Mouse (Mus musculus) left cerebral cortex, postnatal 25 days (tissue): ENCODE measurements around the gene Sla2. TPM values are rescaled to one million over a fixed set of nuclear protein-coding genes. Genes with fewer than 3 reads are reported as not detected.
A peak's percentile ranks its signal among the peaks of the same experiment; 100 is the strongest.
"Not testable (repeated sequence)": the region's sequence is repeated elsewhere in the genome, so short reads cannot be mapped to it uniquely, and the experiment has no call there.

ENCODE experiments used
- DNase-seq, 2 experiments: peaks; one replicate each; pipeline ENCODE4 v3.0.0; 2022; ENCODE audit warnings: low spot score in 2 of 2, mixed read lengths in 1 of 2
- intact Hi-C: fragments of 180-260 bp; cut with DNase I; formaldehyde crosslinking; loops from one replicate; pipeline ENCODE4 v1.15.1; 2025
- total RNA-seq, 2 experiments: library from RNA; stranded (reverse); gene quantifications; 2 replicates each; pipeline ENCODE4 v1.2.3; 2021

Sla2 gene
- total RNA-seq, 2 experiments from 2014 or later: 0.39 to 0.55 TPM

DNA sequence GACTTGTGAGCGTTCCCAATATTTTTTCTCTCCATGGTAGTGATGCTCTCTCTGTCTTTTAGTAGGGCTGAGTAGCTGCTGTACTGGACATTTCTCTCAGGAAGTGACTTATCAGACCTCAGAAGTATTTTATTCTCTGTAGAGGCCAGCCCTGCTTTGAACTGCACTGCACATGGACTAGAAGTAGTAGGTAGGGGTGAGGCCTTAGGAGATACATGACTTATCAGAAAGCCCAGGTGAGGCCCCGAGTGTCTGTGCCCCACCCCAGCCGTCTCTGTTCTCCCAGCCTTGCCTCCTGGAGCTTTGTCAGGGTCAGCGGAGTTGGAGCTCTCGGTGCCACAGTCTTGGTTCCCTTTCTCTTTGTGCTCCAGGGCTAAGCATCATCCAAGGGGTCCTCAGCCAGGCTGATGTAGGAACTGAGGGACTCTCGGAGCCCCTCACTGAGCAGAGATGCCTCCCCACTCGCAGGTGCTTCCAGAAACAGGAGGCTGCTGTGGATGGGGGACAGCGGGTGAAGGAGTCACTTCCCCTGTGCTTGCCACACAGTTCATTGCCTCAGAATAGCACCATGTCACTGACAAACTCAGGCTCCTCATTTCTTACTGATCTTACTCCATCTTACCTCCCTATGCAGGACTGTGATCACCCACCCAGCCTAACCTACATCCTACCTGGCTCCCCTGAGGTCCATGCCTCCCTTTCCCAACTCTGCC is 12.8 kb downstream of the Sla2 start:
- no peak for DNase-seq
- intact Hi-C loops: loop anchor here (1.0 kb wide), 1 partner anchor 221 kb away; no protein-coding TSS in a partner anchor

DNA sequence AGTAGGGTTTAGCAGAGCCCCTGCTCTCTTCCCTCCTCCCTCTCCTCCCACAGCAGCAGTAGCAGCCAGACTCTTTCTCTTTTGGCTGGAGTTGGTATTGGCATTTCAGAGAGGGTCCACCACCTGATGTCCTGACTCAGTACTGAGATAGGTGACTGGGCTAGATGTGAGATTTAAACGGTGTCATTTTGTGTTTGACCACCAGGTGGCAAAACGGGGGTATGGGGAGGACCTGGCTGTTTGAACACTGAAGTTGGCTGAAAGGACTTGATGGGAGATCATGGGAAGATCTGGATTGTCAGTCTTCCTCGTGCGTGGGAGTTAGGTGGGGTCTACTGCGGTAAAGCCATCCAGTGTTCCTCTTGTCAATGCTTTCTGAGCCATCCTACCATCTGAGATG is 13.4 kb downstream of the Sla2 start:
- peak; percentile 46 to 50 for DNase-seq
- intact Hi-C loops: loop anchor here (1.0 kb wide), 2 partner anchors 123 to 222 kb away; no protein-coding TSS in a partner anchor

DNA sequence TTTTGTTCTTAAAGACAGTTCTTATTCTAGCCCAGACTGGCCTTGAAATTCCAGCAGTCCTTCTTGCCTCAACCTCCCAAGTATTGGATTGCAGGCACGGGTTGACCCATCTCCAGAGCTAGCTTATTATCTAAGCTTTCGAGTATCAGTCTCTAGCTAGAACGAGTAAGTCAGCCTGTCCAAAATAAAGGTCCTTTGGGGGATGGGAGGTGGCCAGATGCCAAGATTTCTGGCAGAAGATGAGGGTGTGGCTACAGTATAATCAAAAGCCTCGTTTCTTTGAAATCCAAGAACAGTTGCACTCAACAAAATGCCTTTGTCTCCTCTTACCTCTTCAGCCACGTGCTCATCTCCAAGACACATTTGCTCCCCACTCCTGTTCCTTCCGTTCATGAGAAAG is 16.5 kb downstream of the Sla2 start:
- intact Hi-C loops: no loop called here
- DNase-seq: no peak

DNA sequence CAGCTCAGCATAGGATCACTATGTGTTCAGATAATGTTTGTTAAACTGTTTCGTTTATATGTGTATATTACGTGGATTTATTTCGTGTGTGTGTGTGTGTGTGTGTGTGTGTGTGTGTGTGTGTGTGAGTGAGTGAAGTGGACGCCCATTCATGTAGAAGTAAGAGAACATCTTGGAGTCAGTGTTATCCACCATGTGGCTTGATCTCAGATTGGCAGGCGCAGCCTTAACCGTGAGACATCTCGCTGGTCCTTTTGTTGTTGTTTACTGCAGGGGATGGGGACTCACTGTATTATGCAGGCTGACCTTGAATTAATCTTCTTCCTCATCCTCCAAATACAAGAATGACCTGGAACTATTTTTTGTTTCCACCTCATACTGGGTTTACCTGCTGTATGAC is 17.4 kb downstream of the Sla2 start:
- DNase-seq: no peak
- intact Hi-C loops: no loop called here

DNA sequence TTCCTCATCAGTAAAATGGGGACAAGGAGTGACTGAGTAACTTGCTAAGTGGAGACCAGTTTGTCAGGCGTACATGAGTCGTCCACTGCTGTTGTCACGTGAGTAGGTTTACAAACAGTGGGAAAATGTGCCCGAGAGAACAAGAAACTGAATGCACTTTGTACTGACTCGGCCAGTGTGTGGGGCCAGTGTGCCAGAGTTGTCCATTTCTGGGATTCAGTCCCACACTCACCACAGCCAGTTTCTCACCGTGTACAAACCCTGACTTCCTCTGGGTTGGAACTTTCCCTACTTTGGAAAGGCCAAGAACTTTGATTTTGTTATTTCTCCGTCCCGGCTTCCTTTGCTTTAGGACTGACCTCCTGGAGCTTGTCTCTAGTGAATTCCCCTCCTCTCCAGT is 18.0 kb downstream of the Sla2 start:
- DNase-seq: peak in 1 of 2 experiments; percentile 21
- intact Hi-C loops: no loop called here

DNA sequence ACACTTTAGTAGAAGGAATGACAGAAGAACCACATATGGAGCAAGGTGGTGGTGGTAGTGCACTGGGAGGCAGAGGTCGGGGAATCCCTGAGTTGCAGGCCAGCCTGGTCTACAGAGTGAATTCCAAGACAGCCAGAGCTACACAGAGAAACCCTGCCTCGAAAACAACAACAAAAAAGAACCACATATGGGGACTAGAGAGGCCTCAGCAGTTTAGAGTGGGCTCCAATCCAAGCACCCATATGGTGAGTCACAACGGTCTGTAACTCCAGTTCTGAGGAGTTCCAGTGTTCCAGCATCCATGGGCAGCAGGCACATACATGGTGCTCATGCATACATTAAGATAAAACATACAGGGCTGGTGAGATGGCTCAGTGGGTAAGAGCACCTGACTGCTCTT is 22.5 kb downstream of the Sla2 start:
- intact Hi-C loops: no loop called here

DNA sequence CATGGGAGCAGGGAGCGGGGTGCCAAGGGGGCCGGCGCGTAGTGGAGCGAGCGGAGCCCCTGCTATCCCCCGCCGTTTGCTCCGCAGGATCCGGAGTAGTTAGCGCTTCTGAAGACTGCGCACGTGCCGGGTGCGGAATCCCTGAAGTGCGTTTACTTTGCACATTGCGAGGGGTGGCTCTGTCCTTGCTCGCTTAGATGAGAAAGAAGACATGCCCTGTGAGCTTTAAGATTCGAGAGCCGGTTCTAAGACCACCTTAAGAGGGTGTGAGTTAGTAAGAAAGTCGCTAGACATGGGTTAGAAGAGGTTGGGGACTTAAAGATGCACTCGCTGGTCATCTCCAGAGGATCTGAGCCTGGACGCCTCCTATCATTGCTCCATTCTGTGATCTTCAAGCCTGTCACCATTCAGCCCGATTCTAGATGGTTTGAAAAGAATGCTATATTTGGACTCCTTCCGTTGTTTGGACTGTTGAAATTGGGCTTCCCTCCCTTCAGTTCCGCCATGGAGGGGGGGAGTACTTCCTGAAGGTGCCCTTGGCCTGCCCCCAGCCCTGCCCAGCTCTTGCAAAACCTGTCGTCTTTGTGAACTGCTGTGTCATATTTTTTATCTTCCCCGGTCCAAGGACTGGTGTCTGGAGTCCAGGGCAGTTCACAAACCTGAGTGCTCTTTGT is 23.4 kb downstream of the Sla2 start:
- intact Hi-C loops: no loop called here

More for the DNA sequence above, 22.5 kb downstream of the Sla2 start:
- no peak for DNase-seq

DNA sequence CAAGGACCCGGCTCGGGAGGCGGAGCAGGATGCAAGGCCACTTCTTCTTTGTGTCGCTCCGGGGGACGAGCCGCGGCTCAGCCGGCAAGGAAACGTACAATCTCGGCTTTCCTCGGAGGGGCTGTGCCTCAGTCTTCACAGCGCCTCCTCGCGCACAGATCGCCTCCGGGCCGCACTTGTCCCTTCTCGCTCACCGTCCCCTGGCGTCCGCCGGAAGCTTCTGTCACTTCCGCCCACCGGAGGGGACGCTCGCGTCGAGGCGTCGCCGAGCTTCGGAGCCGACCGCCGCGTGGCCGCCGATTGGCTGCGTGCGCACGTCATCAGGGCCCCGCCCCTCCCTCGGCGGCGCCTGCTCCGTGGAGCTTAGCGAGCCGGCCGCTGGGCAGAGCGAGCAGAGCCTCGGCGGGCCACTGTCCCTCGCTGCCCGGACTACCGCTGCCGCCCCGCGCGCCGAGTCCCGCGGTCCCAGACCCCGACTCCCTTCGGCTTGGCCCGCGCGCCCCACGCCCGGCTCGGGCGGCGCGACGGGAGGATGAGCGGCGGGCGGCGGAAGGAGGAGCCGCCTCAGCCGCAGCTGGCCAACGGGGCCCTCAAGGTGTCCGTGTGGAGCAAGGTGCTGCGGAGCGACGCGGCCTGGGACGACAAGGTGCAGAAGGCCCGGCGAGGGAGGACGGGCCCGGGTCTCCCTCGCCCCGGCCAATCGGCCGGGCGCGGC is 24.1 kb downstream of the Sla2 start, which contains the start of gene Rab5if:
TSS of gene Rab5if (plus strand) at position 357 of the 715 bp plus-strand sequence.
- intact Hi-C loops: no loop called here
- DNase-seq: peak; percentile 98 to 99

More for the DNA sequence above, 23.4 kb downstream of the Sla2 start:
- DNase-seq: no peak

DNA sequence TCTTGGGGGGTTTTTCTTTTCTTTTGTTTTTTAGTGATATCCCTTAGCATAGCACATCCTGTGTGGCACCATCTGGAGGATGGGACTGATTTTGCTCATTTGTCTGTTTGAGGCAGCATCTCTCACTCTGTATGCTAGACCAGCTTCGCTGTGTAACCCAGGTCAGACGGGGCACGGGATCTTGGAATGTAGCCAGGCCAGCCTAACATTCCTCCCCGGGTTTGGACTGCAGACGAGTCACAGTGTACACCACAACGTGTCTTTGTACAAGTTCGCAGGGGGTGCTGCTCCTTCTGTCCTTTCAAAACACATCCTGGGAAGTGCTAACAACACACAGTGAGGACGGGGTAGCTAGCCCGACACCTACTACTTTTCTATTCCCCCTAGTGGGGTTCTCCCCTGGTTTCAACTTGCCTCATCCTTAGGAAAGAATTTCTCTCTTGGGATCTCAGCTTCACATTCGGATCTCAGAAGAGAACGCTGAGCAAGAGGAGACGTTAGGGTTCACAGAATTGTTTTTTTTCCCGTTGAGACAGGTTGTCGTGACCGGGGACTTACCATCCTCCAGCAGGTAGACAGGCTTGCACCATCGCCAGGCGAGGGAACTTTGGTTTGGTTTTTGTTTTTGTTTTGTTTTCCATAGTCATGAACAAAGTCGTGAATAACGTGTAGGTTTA is 24.8 kb downstream of the Sla2 start:
- peak in 1 of 2 experiments; percentile 22 for DNase-seq
- intact Hi-C loops: no loop called here

DNA sequence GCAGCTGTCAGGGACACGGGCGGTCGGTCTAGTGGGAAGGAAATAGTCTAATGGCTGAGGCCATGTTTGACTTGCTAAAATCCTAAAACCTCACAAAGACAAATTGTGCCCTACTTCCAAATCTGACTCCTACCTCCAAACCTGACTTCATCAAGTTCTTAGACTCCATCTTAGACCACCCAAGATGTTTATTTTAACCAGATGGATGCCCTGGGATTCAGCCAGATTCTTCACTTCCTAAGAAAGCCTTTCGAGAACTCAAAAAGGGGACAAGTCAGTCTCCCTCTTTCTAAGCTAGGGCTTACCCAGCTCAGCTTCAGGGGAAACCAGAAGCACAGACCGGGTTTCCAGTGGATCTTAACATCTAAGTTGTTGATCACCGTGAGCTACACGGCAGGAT is 28.3 kb downstream of the Sla2 start:
- intact Hi-C loops: loop anchor here (10.0 kb wide), 1 partner anchor 314 kb away; the partner anchor contains the start of gene Aar2
- DNase-seq: no peak

DNA sequence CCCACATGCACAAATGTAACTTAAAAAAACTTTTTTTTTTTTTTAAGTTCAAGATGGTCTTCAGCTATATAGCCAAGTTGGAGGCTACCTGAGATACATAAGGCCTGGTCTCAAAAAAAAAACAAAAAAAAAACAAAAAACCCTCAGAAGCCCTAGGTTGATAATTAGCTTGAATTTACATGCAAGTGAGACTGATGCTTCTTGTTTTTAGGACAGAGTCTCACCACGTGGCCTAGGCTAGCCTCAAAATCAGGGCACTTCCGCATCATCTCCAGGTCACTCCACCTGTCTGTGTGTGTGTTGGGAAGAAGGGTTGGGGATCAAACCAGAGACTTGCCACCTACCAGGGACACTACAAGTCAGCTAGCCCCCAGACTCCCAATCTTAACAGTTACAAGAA is 29.2 kb downstream of the Sla2 start, which contains the start of gene 4930518I15Rik:
TSS of gene 4930518I15Rik (minus strand) at position 112 of the 400 bp plus-strand sequence.
- intact Hi-C loops: loop anchor here (10.0 kb wide), 1 partner anchor 313 kb away; the partner anchor contains the start of gene Aar2
- DNase-seq: no peak

DNA sequence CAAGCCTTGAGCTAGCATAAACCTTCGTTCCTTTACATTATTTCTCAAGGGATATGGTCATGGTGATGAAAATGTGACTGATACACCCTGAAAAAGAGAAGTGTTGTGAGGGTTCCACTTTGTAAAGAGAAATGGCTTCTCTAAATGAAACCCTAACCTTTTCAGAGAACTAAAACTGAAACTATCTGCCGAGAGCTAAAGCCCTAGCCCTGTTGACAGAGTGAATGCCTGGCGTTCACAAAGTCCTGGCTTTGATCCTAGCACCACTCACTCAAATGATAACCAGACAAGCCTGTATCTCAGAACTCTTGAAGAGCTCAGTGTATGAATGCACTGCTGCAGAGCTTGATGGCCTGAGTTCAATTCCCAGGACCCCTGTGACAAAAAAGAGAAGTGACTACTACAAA is 29.6 kb downstream of the Sla2 start:
- no peak for DNase-seq
- intact Hi-C loops: loop anchor here (10.0 kb wide), 1 partner anchor 313 kb away; the partner anchor contains the start of gene Aar2

DNA sequence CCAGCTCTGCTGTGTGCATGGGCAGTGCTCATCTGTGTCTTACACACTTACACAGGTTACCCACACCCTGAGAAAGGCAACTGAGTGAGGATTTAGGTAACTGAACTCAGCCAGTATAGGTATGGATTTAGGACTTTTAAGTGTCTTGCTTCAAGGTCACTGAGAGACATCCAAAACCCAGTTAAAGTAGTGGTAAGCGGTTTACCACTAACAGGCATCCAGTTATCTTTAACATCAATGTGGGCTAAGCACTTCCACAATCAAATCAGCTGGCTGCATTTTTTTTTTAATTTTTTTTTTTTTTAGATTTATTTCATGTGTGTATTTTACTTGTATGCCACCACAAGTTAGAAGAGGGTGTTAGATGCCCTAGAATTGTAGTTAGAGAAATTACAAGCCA is 30.7 kb downstream of the Sla2 start:
- intact Hi-C loops: loop anchor here (10.0 kb wide), 1 partner anchor 312 kb away; the partner anchor contains the start of gene Aar2
- DNase-seq: no peak

DNA sequence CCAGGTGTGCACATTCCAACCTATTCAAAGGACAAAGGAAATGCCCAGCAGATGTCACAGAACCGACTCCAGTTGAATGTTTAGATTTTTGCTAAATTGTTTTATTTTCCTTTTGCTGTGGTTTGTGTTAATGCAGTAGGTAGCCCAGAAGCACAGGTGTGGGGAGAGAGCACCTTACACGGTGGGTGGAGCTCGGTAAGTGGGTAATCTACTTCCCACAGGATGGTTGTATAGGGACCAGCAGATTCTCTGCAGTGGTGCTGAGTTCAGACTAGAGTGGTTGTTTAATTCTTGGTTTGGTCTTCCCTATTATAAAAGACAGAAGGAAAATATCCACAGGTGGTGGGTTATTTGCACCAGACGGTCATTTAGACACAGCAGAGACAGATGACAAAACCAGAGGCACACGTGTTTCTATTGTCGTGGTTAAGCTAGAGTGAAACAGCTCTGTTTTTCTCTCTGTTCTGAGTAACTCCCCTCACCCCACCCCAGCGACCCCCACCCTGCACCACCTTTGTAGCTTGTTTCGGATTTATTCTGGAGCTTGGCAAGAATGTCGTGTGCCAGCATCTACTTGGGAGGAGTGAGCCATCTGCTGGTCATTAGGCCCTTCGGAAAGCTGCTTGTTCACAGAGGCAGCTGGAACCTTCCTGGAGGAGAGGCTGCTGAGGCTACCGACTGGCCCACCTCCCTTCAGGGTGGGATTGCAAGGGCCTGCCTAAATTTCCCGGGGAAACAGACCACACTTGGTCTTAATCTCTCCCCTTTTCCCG is 32.8 kb downstream of the Sla2 start:
- intact Hi-C loops: loop anchor here (2.0 to 10.0 kb wide), 2 partner anchors 45 to 309 kb away; partner anchors contain the start of gene Aar2
- DNase-seq: peak; percentile 55 to 66

DNA sequence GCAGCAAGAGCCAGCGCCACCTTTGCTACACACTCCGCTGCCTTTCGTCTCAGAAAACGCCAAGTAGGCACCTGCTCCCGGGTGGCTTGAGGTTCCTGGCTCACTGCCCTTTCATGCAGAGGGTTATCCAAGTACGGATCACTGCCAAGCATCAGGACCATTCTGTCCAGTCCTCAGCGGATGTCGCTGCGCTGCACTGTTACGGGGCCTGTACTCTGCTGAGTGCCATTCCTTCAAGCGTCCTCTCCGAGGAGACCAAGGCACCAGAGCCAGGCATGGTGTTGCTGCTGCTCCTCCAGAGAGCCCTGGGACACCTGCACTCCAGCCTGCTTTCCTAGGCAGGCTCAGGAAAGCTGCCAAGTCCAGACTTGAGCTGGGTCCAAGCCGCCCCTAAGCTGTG is 33.4 kb downstream of the Sla2 start:
- intact Hi-C loops: loop anchor here (10.0 kb wide), 1 partner anchor 309 kb away; the partner anchor contains the start of gene Aar2
- not testable (repeated sequence) for DNase-seq

DNA sequence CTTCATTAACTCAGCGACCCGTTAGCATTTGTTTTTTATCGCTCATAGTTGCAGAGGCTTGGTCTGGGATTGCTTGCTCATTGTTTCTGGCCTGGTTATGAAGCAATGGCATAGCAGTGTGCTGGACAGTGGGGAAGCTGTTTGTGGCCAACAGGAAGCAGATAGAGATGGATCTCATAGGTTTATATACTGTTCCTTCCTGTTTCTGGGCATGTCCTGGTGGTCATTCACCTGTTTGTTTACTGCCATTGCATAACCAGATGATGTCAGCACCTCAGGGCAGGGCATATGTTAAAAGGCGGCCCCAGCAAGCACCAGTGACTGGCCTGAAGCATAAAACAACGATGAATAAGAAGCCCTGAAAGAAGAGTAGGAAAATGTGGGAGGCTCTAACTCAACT is 36.5 kb downstream of the Sla2 start:
- DNase-seq: no peak
- intact Hi-C loops: loop anchor here (10.0 kb wide), 1 partner anchor 306 kb away; the partner anchor contains the start of gene Aar2

DNA sequence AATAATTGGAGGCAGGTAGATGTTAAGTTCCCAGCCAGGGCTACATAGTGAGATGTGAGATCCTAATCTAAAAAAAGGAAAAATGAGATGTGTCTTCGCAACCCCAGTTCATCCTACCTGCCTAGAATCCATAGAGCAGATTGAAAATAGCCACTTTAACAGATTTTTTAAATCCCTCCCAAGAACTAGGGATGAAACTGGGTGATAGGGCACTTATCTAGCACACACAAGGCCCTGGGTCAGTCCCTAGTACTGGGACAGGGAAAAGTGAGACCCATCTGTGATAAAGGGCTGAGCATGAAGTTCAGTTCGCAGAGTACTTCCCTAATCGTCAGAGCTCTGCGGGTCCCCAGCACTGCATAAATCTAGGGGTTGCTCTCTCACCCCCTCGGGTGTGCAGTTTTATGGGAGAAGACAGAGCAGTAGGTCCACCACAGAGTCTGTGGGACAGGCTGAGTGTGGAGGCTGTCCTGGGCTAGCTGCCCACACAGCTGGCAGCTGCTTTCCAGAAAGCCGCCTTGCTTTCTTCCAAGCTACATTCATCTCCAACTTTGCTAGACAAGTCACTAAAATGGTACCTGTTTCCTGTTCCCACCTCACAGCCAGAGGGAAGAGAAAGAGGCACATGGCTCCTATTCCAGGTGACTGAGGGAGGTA is 38.3 kb downstream of the Sla2 start:
- DNase-seq: peak in 1 of 2 experiments; percentile 15
- intact Hi-C loops: no loop called here

DNA sequence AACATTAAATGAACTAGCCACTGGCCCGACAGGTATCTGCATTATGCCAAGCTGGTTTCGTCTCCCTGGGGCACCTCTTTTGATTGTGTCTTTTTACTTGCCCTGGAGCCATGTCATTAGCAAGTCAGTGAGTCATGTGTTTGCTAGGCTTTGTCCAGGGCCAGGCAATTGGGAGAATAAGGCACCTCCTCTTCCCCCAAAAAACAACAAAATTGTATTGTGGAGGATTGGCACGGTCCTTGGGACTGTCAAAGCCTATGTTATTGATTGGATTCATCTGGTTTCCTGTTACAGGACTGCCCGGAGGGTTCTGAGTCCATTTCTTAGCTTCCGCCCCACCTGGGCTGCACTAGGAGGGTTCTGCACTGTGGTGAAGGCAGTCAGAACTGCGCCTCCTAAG is 39.3 kb downstream of the Sla2 start:
- intact Hi-C loops: no loop called here
- no peak for DNase-seq
